Mouse (Mus musculus) adrenal gland, adult 2 months (tissue): ENCODE results near the gene Cmss1. TPM values are rescaled to one million over a fixed set of nuclear protein-coding genes. Genes with fewer than 3 reads are reported as not detected.

Experiments
- DNase-seq: peaks from one replicate; pipeline ENCODE4 v3.0.0; 2021
- polyA plus RNA-seq: library from polyadenylated mRNA; depleted of rRNA; stranded (reverse); fragments of >200 nt; gene quantifications from 2 replicates; pipeline ENCODE4 v1.2.3, GENCODE M21; 2012
- total RNA-seq, 2 experiments: library from RNA; stranded (reverse); gene quantifications; 2 replicates each; pipeline ENCODE4 v1.2.3; 2021

Gene Cmss1
- total and polyA plus RNA-seq, 3 experiments: 11.4 to 19.6 (median 14.3) TPM

GRCm38 (mm10) chr16:57514371-57514770, 92.3 kb downstream of the Cmss1 start:
- DNase-seq: no peak

GRCm38 (mm10) chr16:57513562-57513961, 93.1 kb downstream of the Cmss1 start:
- no peak for DNase-seq

DNA sequence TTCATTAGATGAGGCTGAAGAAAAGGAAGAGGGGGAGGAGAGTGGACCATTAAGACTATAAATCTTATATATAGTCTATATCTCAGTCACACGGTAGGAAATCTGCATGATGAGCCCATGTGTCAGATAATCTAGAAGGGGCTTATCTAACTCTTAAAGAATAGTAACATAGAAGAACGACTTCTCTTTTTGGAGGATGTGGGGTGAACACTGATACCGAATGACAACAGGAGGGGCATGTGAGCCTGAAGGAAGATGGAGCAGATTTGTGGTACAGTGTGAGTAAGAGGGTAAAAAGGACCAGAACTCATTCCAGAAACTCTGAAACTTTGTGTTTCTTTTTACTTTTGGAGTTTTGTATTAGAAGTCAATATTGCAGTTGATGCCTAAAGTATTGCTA, 97.6 kb downstream of the Cmss1 start:
- DNase-seq: no peak

GRCm38 (mm10) chr16:57508351-57508750, 98.3 kb downstream of the Cmss1 start:
- DNase-seq: no peak

GRCm38 (mm10) chr16:57506133-57506532, 100.5 kb downstream of the Cmss1 start:
- DNase-seq: no peak

DNA sequence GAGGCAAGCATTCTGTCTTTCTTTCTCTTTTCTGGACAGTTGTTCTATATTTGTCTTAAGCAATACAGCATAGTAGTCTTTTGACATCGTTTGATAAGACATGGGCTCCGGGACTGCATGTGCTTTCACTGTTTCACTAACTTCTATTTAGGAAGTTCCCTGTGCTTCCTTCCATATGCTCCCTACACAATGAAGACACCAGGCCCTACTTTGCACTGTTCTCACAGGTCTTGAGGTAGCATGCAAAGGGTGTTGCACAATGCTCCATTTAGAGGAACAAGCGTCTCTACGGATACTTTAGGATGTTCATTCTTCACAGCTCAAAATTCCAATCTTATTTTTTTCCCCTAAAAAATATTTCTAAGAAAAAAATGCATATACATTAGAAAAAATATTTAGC, 101.9 kb downstream of the Cmss1 start:
- DNase-seq: no peak

DNA sequence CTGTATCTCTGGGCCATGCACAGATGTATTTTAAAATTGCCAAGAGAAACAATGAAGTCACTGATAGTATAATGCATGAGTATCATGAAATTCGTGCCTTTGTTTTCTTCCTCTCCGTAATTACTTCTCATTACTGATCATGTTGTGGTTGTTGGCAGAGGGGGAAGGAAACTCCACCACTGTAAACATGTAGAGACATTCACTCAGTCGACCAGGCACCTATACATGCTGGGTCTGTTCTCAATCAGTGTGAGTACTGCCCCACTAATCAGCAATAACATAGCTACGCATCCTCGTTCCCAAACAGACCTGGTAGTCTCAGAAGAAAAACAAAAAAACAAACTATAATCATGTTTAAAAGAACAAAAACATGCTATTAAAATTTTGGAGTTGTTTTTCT, 103.9 kb downstream of the Cmss1 start:
- no peak for DNase-seq

- peak; percentile 20 for DNase-seq
Measured at GRCm38 (mm10) chr16:57502230-57502629, 104.4 kb downstream of the Cmss1 start.

- no peak for DNase-seq
Measured at GRCm38 (mm10) chr16:57500851-57501250, 105.8 kb downstream of the Cmss1 start.

GRCm38 (mm10) chr16:57496437-57497173, 110.1 kb downstream of the Cmss1 start:
- no peak for DNase-seq

- peak; percentile 25 for DNase-seq
Measured at GRCm38 (mm10) chr16:57495476-57496203, 111.0 kb downstream of the Cmss1 start.

GRCm38 (mm10) chr16:57491853-57492252, 114.8 kb downstream of the Cmss1 start:
- DNase-seq: no peak

- no peak for DNase-seq
Measured at GRCm38 (mm10) chr16:57490691-57491090, 116.0 kb downstream of the Cmss1 start.

DNA sequence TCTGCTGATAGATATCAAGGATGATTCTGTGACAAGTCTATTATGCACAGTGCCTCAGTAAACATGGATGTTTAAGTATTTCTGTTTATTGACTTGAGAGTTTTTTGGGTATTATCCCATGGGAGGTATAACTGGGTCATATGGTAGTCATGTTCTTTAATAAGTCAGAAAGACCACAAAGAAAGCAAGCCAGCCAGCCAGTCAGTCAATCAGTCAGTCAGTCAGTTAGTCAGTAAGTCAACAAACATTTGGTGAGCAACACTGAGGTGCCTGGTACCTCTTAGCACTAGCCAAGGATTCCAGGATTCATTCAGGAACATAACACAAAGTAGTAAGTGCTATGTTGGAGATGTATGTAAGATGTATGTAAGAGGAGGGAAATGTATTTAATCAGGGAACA, 118.0 kb downstream of the Cmss1 start:
- DNase-seq: no peak

GRCm38 (mm10) chr16:57486266-57486665, 120.4 kb downstream of the Cmss1 start:
- no peak for DNase-seq

DNA sequence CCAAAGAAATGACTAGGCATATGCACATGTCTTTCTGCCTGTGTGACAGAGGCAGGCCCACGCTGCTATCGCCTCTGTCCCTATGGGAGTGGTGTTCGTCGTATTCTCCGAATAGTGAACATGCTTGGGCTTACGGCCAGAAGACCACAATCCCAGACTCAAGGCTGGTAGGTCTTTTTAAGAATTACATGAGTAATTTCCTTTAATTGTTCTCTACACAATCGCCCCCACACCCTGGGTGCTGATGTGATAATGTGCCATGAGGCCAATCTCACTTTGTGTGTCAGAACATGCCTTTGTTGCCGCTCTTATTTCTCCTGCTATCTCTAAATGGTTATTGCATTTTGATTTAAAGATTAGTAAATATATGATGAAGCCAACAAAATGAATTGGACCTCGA, 121.4 kb downstream of the Cmss1 start:
- no peak for DNase-seq

- no peak for DNase-seq
Measured at GRCm38 (mm10) chr16:57484043-57484795, 122.4 kb downstream of the Cmss1 start.

DNA sequence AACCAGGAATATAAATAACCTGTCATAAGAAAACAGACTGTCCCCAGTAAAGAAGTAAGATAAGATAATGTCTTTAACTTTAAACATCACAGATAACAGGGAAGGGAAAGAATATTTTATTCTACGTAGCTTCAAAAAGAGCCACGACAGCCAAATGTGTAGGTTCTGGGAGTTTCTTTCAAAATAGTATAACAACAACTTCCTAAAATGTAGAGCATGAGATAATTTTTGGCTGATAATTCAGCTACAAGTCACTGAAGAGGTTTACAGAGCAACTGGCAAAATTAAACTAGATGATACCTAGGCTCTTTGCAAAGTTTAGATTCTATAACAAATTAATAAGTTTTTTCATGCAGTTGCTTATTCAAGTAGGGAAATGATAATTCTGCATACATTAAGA, 123.2 kb downstream of the Cmss1 start:
- no peak for DNase-seq

DNA sequence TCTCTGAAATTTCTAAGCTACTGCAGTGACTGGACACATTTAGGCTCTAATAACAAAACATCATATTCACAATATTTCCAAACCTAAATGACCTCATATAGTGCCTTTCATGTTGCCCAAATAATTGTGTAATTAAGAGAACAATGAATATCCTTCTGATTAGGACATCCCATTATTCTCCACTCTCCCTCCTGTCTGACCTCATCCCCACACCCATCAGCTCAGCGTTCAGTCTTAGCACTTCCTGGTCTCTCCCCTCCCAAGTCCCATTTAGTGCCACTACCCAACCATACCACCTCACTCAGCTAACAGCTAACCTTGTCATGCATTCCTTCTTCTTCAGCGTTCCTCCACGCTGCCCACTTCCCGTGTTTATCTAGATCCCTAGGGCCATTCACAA, 123.8 kb downstream of the Cmss1 start:
- DNase-seq: no peak

GRCm38 (mm10) chr16:57482264-57482663, 124.4 kb downstream of the Cmss1 start:
- no peak for DNase-seq

- DNase-seq: no peak
Measured at GRCm38 (mm10) chr16:57479776-57480175, 126.9 kb downstream of the Cmss1 start.

- DNase-seq: no peak
Measured at GRCm38 (mm10) chr16:57478451-57478850, 128.2 kb downstream of the Cmss1 start.
